Mouse (Mus musculus) G1E (cell line): ENCODE results near the gene Il2ra.

Experiments
- CTCF ChIP-seq: IDR thresholded peaks from 2 replicates; pipeline ENCODE4 v1.5.1; 2012; ENCODE audit warnings: low read depth, low read length, inconsistent platforms, mixed read lengths
- GATA1 ChIP-seq: IDR thresholded peaks from 2 replicates; pipeline ENCODE4 v1.6.1; 2012; ENCODE audit warnings: borderline replicate concordance, low read length, inconsistent platforms, mixed read lengths
- POLR2AphosphoS5 ChIP-seq: IDR thresholded peaks from 2 replicates; pipeline ENCODE4 v1.6.1; 2012; ENCODE audit warnings: low read depth, low read length, inconsistent platforms; ENCODE audit not compliant: insufficient replicate concordance
- TAL1 ChIP-seq: conservative IDR thresholded peaks from 2 replicates; pipeline ENCODE4 v1.6.1; 2012; ENCODE audit warnings: low read depth, low read length, inconsistent platforms, mixed read lengths

DNA sequence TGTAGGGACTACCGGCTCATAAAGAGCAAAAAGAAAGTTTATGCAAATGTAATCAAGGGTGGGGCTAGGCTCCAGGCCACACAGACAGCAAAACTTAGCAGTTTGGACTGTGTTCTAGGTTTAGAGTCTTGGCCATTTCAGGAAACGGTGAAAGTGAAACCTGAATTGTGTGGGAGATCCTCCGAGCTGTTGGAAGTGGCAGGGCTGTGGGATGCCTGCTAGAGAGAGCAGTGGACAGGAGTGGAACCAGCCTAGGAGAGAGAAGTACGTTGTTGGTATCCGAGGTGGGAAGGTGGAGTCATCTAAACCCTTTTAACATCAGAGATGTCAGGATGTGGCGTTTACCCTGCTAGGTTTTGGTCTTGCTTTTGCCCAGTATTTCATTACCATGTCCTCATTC, 93.2 kb downstream of the Il2ra start:
- no peak for TF ChIP-seq CTCF
- TF ChIP-seq GATA1, result no peak
- TF ChIP-seq POLR2AphosphoS5, result no peak
- TF ChIP-seq TAL1, result no peak
